Mouse (Mus musculus): Measurements from ENCODE around the gene Olfr690.

- TF ChIP-seq POLR2A (IDR thresholded peaks at IDR 0.05; ENCODE audit: borderline replicate concordance, control insufficient read depth, low read depth, low read length): no peak
- TF ChIP-seq CTCF (IDR thresholded peaks at IDR 0.05; ENCODE audit: control insufficient read depth, insufficient read depth, low read length): no peak
Observed at GRCm38 (mm10) chr7:105374866-105375265, 41.0 kb upstream of the Olfr690 start, which contains the start of gene Gm5901.
